Mouse (Mus musculus) myocyte (in vitro differentiated cells): ENCODE measurements around the gene Icam2. TPM values are rescaled to one million over a fixed set of nuclear protein-coding genes. Genes with fewer than 3 reads are reported as not detected.

Experiments used
- H3K27me3 ChIP-seq: one replicate; pipeline ENCODE4 v1.6.1; 2011; ENCODE audit not compliant: control insufficient read depth, insufficient read depth, insufficient read length
- H3K36me3 ChIP-seq: one replicate; pipeline ENCODE4 v1.6.1; 2011; ENCODE audit not compliant: control insufficient read depth, insufficient read depth
- H3K4me2 ChIP-seq: one replicate; pipeline ENCODE4 v1.6.1; 2011; ENCODE audit warnings: low read depth, control low read depth
- H3K4me3 ChIP-seq: one replicate; pipeline ENCODE4 v1.5.1; 2011; ENCODE audit warnings: mild to moderate bottlenecking, control low read depth, moderate library complexity
- H3K79me2 ChIP-seq: one replicate; pipeline ENCODE4 v1.6.1; 2011; ENCODE audit not compliant: control insufficient read depth, insufficient read depth
- H3ac ChIP-seq: one replicate; pipeline ENCODE4 v1.6.1; 2011; ENCODE audit not compliant: control insufficient read depth, insufficient read length
- CEBPB ChIP-seq: IDR thresholded peaks from 2 replicates; pipeline ENCODE4 v1.6.1; 2011; ENCODE audit warnings: mild to moderate bottlenecking, moderate library complexity; ENCODE audit not compliant: poor library complexity, insufficient read depth, severe bottlenecking
- E2F4 ChIP-seq: IDR thresholded peaks from one replicate; pipeline ENCODE4 v1.6.1; 2011; ENCODE audit warnings: mild to moderate bottlenecking, control low read depth, moderate library complexity; ENCODE audit not compliant: insufficient read depth
- MAX ChIP-seq: IDR thresholded peaks from one replicate; pipeline ENCODE4 v1.6.1; 2011; ENCODE audit warnings: low read depth, mild to moderate bottlenecking, control low read depth
- MYOD1 ChIP-seq, 3 experiments: IDR thresholded peaks; one replicate each; pipeline ENCODE4 v1.6.1; 2011; ENCODE audit warnings: control low read depth in 2 of 3, low read depth in 2 of 3, mild to moderate bottlenecking in 2 of 3, moderate library complexity in 1 of 3; ENCODE audit not compliant: insufficient read length in 2 of 3, control insufficient read depth in 1 of 3
- MYOG ChIP-seq, 3 experiments: IDR thresholded peaks; one replicate each; pipeline ENCODE4 v1.6.1; 2011; ENCODE audit warnings: control low read depth in 2 of 3, low read depth in 2 of 3, mild to moderate bottlenecking in 2 of 3; ENCODE audit not compliant: insufficient read length in 2 of 3, control insufficient read depth in 1 of 3, insufficient read depth in 1 of 3
- POLR2A ChIP-seq: IDR thresholded peaks from one replicate; pipeline ENCODE4 v1.6.1; 2011; ENCODE audit warnings: low read depth, mild to moderate bottlenecking, control low read depth, moderate library complexity; ENCODE audit not compliant: insufficient read length
- POLR2AphosphoS2 ChIP-seq: IDR thresholded peaks from one replicate; pipeline ENCODE4 v1.6.1; 2011; ENCODE audit warnings: low read depth, control low read depth; ENCODE audit not compliant: insufficient read length
- REST ChIP-seq: IDR thresholded peaks from one replicate; pipeline ENCODE4 v1.6.1; 2011; ENCODE audit warnings: mild to moderate bottlenecking, control low read depth, moderate library complexity; ENCODE audit not compliant: insufficient read depth, insufficient read length
- SRF ChIP-seq: IDR thresholded peaks from one replicate; pipeline ENCODE4 v1.6.1; 2011; ENCODE audit warnings: low read depth; ENCODE audit not compliant: control insufficient read depth, insufficient read length
- TCF12 ChIP-seq: IDR thresholded peaks from one replicate; pipeline ENCODE4 v1.6.1; 2011; ENCODE audit warnings: mild to moderate bottlenecking, control low read depth; ENCODE audit not compliant: poor library complexity, insufficient read depth, severe bottlenecking
- TCF3 ChIP-seq: IDR thresholded peaks from one replicate; pipeline ENCODE4 v1.6.1; 2011; ENCODE audit warnings: low read depth, control low read depth; ENCODE audit not compliant: insufficient read length
- USF1 ChIP-seq: IDR thresholded peaks from one replicate; pipeline ENCODE4 v1.6.1; 2011; ENCODE audit warnings: low read depth, mild to moderate bottlenecking, control low read depth, moderate library complexity
- polyA plus RNA-seq: library from polyadenylated mRNA; unstranded; fragments of >200 nt; fragmentation: generic; extraction: Trizol; gene quantifications from one replicate; pipeline ENCODE4 v1.2.1, GENCODE M21; 2012; ENCODE audit warnings: missing spikeins

Gene Icam2
- polyA plus RNA-seq = not detected

DNA sequence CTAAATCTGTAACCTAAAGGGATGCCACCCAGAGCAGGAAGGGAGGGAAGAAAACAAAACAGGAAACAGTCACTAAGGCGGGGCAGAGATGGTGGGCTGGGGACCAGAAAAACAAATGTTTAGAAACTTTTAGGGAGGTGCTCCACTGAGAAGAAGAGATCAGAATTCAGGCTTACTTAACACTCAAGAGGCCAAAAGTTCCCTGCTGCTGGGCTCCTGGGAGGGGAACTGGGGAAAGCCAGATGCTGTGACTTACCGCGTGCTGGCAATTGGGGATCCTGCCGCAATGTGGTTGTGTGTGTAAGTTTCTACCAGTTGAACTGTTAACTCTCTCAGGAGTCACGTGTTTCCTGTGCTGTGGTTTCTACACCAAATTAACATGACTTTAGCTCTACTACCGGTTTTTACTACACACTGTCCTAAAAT, at the start of gene Icam2:
Icam2 (minus strand) TSS at position 285 of the 426 bp plus-strand sequence.
- Histone ChIP-seq H3K4me3 (no peak within 1 kb of the TSS), H3K4me2 (peak within 1 kb of the TSS; percentile 45), H3K36me3 (no peaks in the 10 kb centered on the region), H3ac (no peak within 1 kb of the TSS), H3K79me2 (no peaks in the 10 kb centered on the region), H3K27me3 (no peaks in the 10 kb centered on the region)
- TF ChIP-seq CEBPB = no peak

DNA sequence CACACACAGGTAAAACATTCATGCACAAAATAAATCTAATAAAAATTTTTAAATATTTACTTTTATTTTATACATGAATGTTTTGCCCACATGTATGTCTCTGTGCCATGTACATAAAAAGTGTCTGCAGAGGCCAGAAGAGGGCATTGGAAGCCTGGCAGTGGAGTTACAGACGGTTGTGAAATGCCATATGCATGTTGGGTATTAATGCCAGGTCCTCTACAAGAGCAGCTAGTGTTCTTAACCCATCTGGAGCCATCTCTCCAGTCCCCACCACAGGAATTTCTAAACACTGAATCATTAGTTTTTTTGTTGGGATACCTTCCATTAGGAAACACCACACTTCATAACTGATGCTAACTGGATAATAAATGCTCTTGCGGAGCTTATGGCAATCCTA, 49.7 kb upstream of the Icam2 start:
- H3K4me3 ChIP-seq = no peak overlapping the region
- H3K4me2 ChIP-seq = no peak overlapping the region
- TF ChIP-seq TCF3 = no peak
- TF ChIP-seq POLR2A = no peak
- TF ChIP-seq SRF = no peak
- no peak for TF ChIP-seq E2F4
- TF ChIP-seq MYOG (IDR thresholded peaks at IDR 0.05; ENCODE audit: control insufficient read depth in 1 of 3, insufficient read depth in 1 of 3, insufficient read length in 2 of 3, low read depth in 2 of 3) = no peak
- TF ChIP-seq CEBPB = peak; percentile 76
- TF ChIP-seq MAX = no peak
- H3K36me3 ChIP-seq = peaks cover 25% of the 10 kb centered on the region
- no peaks in the 10 kb centered on the region for H3K27me3 ChIP-seq
- peaks cover 32% of the 10 kb centered on the region for H3K79me2 ChIP-seq
- H3ac ChIP-seq = no peak overlapping the region

DNA sequence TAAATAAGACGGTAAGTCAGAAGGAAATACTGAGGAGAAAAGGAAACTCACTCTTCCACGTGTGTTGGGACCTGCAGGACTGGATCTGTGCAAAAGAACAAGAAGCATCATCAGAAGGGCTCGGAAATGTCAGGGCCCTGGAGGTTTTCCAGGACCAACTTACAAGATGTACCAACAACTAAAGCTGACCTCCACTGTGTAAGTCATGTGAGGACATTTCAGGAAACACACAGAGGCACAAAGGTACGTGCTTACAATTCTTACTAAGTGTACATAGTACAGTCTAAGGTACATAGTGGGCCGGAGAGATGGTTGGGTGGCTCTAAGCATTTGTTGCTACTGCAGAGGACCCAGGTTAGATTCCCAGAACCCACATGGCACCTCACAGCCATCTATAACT, 49.2 kb upstream of the Icam2 start:
- TF ChIP-seq USF1 (no peak), MYOD1 (IDR thresholded peaks at IDR 0.05; ENCODE audit: control insufficient read depth in 1 of 3, insufficient read length in 2 of 3, low read depth in 2 of 3) (no peak), MYOG (IDR thresholded peaks at IDR 0.05; ENCODE audit: control insufficient read depth in 1 of 3, insufficient read depth in 1 of 3, insufficient read length in 2 of 3, low read depth in 2 of 3) (no peak), MAX (no peak), POLR2A (no peak), TCF3 (no peak), CEBPB (no peak), E2F4 (no peak), SRF (no peak), TCF12 (no peak), REST (no peak), POLR2AphosphoS2 (no peak)

DNA sequence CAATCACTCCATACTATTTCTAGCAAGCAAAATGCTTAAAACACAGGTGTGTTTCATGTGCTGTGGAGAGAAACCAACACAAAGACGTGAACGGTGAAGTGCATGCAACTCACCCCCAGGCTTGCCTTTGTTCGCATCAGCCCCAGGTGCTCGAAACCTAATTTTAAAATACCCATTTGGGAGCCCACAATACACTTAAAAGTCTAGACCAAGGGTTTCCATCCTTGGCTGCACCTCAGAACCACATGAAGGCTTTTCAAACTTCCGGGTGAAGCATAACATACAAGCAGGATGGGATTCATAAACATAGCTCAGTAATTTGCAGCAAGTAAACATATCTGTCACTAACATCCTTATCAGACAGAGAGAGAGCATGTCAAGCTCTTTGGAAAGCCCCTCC, 42.5 kb upstream of the Icam2 start:
- no peak overlapping the region for H3ac ChIP-seq
- H3K79me2 ChIP-seq = no peaks in the 10 kb centered on the region
- H3K4me2 ChIP-seq = no peak overlapping the region
- H3K27me3 ChIP-seq = no peaks in the 10 kb centered on the region
- peaks cover 57% of the 10 kb centered on the region for H3K36me3 ChIP-seq
- H3K4me3 ChIP-seq = no peak overlapping the region
- TF ChIP-seq MYOG (IDR thresholded peaks at IDR 0.05; ENCODE audit: control insufficient read depth in 1 of 3, insufficient read depth in 1 of 3, insufficient read length in 2 of 3, low read depth in 2 of 3) (no peak), POLR2A (no peak), REST (no peak), POLR2AphosphoS2 (no peak), TCF3 (no peak), MYOD1 (IDR thresholded peaks at IDR 0.05; ENCODE audit: control insufficient read depth in 1 of 3, insufficient read length in 2 of 3, low read depth in 2 of 3) (no peak), CEBPB (no peak)

More for the DNA sequence above, 49.2 kb upstream of the Icam2 start:
- H3K36me3 ChIP-seq = peaks cover 30% of the 10 kb centered on the region
- no peak overlapping the region for H3K4me2 ChIP-seq
- peaks cover 32% of the 10 kb centered on the region for H3K79me2 ChIP-seq
- H3ac ChIP-seq = no peak overlapping the region
- no peaks in the 10 kb centered on the region for H3K27me3 ChIP-seq
- no peak overlapping the region for H3K4me3 ChIP-seq

DNA sequence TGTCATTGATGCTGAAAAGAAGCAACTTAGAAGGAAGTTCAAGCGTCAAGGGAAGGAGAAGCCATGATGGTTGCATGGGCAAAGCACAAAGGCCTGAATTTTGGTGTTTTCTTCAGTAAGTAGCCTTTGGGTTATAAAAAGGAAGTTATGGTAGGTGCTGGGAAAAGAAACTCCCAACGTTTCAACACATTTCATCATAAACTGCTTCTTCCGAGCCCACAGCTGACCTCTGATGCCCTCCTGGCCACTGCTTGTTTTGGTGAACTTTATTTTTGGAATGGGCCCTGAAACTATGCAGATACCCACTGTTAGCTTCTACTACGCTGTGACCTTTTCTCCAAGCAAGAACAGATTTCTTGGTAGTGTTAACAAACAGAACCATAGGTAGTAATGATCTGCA, 41.8 kb upstream of the Icam2 start:
- Histone ChIP-seq H3ac (no peak overlapping the region), H3K79me2 (no peaks in the 10 kb centered on the region), H3K4me3 (no peak overlapping the region), H3K27me3 (no peaks in the 10 kb centered on the region), H3K4me2 (peak overlapping the region; percentile 25), H3K36me3 (peaks cover 59% of the 10 kb centered on the region)
- TF ChIP-seq POLR2AphosphoS2 (no peak), SRF (no peak), TCF12 (no peak), E2F4 (no peak), REST (no peak), CEBPB (peak; percentile 84)
